Mouse (Mus musculus): ENCODE measurements around the gene Hcrt. TPM values are rescaled to one million over a fixed set of nuclear protein-coding genes. Genes with fewer than 3 reads are reported as not detected.

Hcrt gene
- polyA plus RNA-seq, 1 experiment: 0.36 TPM

DNA sequence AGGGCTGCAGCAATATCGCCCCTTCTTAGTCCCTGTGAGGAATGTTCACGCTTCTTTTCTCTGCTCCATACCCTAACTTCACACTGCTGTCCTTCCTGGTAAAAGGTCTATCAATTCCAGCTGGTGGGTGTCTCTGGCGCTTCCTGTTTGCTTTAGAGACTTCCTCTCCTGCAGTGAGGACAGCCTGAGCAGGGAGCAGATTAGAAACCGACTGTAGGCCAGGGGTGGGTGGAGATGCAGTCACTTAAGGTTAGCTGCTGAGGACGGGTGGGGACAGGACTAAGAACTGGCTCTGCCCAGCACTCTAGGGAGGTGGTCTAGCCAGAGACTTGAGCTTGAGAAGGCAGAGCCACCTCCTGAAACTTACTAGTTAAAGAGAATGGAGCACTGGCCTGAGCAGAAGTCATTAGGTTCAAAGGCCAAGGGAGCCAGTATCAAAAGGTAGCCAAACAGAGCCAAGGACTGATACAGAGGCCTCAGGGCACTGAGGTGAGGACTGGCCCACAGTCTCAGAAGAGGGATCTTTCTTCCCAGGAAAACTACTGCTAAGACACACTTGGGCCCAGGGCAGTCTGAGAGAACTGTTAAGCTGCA is 37.7 kb downstream of the Hcrt start:
- Histone ChIP-seq H3K4me1 (ENCODE audit: control insufficient read depth, insufficient read depth, low read length) (peaks cover 4% of the 10 kb centered on the region; the same call in 1 of the 2 replicates), H3K4me3 (ENCODE audit: control insufficient read depth, low read depth, low read length) (no peak overlapping the region), H3K36me3 (ENCODE audit: control insufficient read depth, insufficient read depth, low read length) (no peaks in the 10 kb centered on the region), H3K27me3 (ENCODE audit: control insufficient read depth, insufficient read depth, low read length) (no peaks in the 10 kb centered on the region), H3K27ac (ENCODE audit: control insufficient read depth, insufficient read depth, low read depth, low read length) (peak overlapping the region; percentile 52)
- no peak for TF ChIP-seq CTCF (IDR thresholded peaks at IDR 0.05; ENCODE audit: control insufficient read depth, insufficient read depth, insufficient replicate concordance, low read depth, low read length)
- no peak for TF ChIP-seq POLR2A (IDR thresholded peaks at IDR 0.05; ENCODE audit: control insufficient read depth, low read depth, low read length)

DNA sequence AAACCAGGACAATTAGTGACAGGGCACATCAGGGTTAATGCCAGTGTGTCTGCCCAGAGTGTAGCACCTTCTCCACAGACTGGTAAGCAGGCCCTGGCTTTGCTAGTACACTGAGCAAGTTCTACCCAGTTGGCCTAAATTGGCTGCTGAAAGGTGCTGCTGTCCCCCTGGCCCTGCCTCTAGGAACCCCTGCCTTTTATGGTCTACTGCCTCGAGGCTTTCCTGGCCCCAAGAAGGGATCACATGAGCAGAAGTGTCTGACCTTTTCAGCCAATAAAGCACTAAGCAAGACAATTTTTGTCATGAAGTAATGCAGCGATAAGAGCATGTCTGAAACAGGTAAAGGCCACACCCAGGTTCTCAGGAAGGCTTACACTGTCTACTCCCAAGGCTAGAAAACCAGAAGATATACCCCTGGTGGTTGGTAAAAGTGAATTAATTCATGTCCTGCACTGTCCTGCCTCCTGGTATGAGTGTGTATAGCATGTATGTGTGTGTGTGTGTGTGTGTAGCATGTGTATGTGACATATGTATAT is 40.2 kb downstream of the Hcrt start:
- TF ChIP-seq CTCF (IDR thresholded peaks at IDR 0.05; ENCODE audit: control insufficient read depth, insufficient read depth, insufficient replicate concordance, low read depth, low read length) (no peak), POLR2A (IDR thresholded peaks at IDR 0.05; ENCODE audit: control insufficient read depth, low read depth, low read length) (no peak)
- no peaks in the 10 kb centered on the region for H3K36me3 ChIP-seq (ENCODE audit: control insufficient read depth, insufficient read depth, low read length)
- peak overlapping the region; percentile 42; the same call in 1 of the 2 replicates for H3K27ac ChIP-seq (ENCODE audit: control insufficient read depth, insufficient read depth, low read depth, low read length)
- peaks cover 4% of the 10 kb centered on the region; the same call in 1 of the 2 replicates for H3K4me1 ChIP-seq (ENCODE audit: control insufficient read depth, insufficient read depth, low read length)
- no peak overlapping the region for H3K4me3 ChIP-seq (ENCODE audit: control insufficient read depth, low read depth, low read length)
- no peaks in the 10 kb centered on the region for H3K27me3 ChIP-seq (ENCODE audit: control insufficient read depth, insufficient read depth, low read length)

DNA sequence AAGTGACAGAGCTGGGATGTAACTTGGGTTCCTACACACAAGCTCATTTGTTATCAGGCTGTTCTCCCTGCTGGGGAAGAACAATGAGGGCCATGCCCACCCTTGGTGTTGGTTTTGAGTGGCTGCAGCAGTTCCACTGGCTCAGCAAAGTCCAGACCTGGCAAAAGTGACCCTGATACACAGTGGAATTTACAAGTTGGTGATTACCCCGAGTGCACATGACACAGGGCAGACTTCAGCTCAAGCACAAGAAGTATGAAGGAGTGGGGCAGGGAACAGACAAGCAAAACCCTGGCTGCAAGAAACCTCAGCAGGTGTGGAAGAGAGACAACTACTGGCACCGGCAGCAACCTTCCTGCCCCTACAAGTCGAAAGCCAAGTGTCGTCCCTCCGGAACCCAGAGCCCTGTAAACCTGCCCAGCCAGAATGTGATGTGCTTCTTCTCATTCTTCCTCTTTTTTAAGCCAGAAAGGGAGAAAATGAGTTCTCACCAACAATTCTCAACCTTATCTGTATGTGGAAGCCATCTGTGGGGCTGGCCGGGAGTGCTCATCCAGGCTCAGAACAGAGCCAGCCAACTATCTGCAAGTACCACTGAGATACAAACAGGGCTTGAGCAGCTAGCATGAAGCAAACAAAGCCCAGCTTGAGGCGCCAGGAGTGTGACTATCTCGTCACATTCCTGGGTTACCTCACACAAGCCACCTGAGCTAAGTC is 40.8 kb downstream of the Hcrt start:
- TF ChIP-seq POLR2A (IDR thresholded peaks at IDR 0.05; ENCODE audit: control insufficient read depth, low read depth, low read length) (no peak), CTCF (IDR thresholded peaks at IDR 0.05; ENCODE audit: control insufficient read depth, insufficient read depth, insufficient replicate concordance, low read depth, low read length) (no peak)
- peaks cover 4% of the 10 kb centered on the region; the same call in 1 of the 2 replicates for H3K4me1 ChIP-seq (ENCODE audit: control insufficient read depth, insufficient read depth, low read length)
- H3K36me3 ChIP-seq (ENCODE audit: control insufficient read depth, insufficient read depth, low read length): no peaks in the 10 kb centered on the region
- no peaks in the 10 kb centered on the region for H3K27me3 ChIP-seq (ENCODE audit: control insufficient read depth, insufficient read depth, low read length)
- no peak overlapping the region for H3K4me3 ChIP-seq (ENCODE audit: control insufficient read depth, low read depth, low read length)
- H3K27ac ChIP-seq (ENCODE audit: control insufficient read depth, insufficient read depth, low read depth, low read length): peak overlapping the region; percentile 42

DNA sequence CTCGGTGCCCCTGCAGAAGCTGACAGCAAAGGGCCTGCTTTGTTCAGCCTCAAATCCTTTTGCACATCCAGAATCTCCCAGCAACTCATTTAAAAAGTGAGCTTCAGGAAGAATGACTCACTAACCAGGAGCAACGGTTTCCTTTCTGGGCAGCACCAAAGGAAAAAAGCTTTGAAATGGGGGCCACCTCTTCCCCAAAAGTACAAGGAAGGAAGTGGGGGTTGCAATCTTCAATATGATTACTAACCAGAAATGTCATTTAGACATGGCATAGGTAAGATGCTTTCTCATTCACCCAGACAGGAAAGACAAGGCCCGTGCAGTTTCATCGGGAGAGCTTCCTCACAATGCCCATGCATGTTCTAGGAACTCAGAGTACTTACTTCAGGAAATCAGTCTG is 41.5 kb downstream of the Hcrt start:
- peak overlapping the region; percentile 22; the same call in 1 of the 2 replicates for H3K27ac ChIP-seq (ENCODE audit: control insufficient read depth, insufficient read depth, low read depth, low read length)
- no peaks in the 10 kb centered on the region for H3K27me3 ChIP-seq (ENCODE audit: control insufficient read depth, insufficient read depth, low read length)
- TF ChIP-seq POLR2A (IDR thresholded peaks at IDR 0.05; ENCODE audit: control insufficient read depth, low read depth, low read length): no peak
- no peak for TF ChIP-seq CTCF (IDR thresholded peaks at IDR 0.05; ENCODE audit: control insufficient read depth, insufficient read depth, insufficient replicate concordance, low read depth, low read length)
- H3K36me3 ChIP-seq (ENCODE audit: control insufficient read depth, insufficient read depth, low read length): no peaks in the 10 kb centered on the region
- no peak overlapping the region for H3K4me3 ChIP-seq (ENCODE audit: control insufficient read depth, low read depth, low read length)
- H3K4me1 ChIP-seq (ENCODE audit: control insufficient read depth, insufficient read depth, low read length): peaks cover 4% of the 10 kb centered on the region; the same call in 1 of the 2 replicates

DNA sequence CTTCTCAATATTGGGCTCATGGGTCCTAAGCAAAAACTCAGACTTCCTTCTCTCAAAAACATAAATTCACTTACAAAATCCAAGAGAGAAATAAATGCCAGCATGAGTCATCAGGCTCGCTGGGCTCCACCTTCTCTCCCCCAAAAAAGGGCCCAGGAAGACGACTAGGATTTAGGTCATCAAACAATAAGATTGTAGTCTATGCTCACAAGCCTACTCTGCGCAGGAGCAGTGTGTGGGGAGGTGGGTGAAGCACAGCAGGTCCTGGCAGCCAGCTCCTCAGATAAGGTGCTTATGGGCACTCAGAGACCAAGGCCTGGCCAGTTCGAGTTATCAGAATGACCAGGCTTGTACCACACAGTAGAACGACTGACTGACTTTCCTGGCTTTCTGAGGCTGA is 42.4 kb downstream of the Hcrt start:
- Histone ChIP-seq H3K27ac (ENCODE audit: control insufficient read depth, insufficient read depth, low read depth, low read length) (peak overlapping the region; percentile 9; the same call in 1 of the 2 replicates), H3K36me3 (ENCODE audit: control insufficient read depth, insufficient read depth, low read length) (no peaks in the 10 kb centered on the region), H3K4me3 (ENCODE audit: control insufficient read depth, low read depth, low read length) (no peak overlapping the region), H3K27me3 (ENCODE audit: control insufficient read depth, insufficient read depth, low read length) (no peaks in the 10 kb centered on the region), H3K4me1 (ENCODE audit: control insufficient read depth, insufficient read depth, low read length) (peaks cover 3% of the 10 kb centered on the region; the same call in 1 of the 2 replicates)
- TF ChIP-seq POLR2A (IDR thresholded peaks at IDR 0.05; ENCODE audit: control insufficient read depth, low read depth, low read length): no peak; the same call in 1 of the 2 replicates
- no peak for TF ChIP-seq CTCF (IDR thresholded peaks at IDR 0.05; ENCODE audit: control insufficient read depth, insufficient read depth, insufficient replicate concordance, low read depth, low read length)

DNA sequence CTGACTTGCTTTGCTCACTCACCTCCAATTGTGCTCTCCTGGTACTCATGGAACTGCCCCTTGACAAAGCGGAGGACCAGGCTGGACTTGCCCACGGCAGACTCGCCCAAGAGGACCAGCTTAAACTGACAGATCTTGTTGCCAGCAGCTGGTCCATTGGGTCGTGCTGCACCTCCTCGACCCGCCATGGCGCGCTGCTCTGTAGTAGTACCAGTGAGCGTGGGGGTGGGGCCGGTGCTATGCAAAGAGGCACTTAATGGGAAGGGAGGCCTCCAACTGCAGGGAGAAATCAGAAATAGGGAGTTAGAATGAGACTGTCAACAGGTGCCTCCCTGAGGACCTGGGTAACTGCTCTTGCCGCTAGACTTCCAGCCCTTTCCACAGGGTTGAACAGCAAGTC is 42.8 kb downstream of the Hcrt start:
- H3K4me3 ChIP-seq (ENCODE audit: control insufficient read depth, low read depth, low read length): no peak overlapping the region
- no peaks in the 10 kb centered on the region for H3K36me3 ChIP-seq (ENCODE audit: control insufficient read depth, insufficient read depth, low read length)
- no peak overlapping the region for H3K27ac ChIP-seq (ENCODE audit: control insufficient read depth, insufficient read depth, low read depth, low read length)
- peaks cover 2% of the 10 kb centered on the region; the same call in 1 of the 2 replicates for H3K4me1 ChIP-seq (ENCODE audit: control insufficient read depth, insufficient read depth, low read length)
- no peaks in the 10 kb centered on the region for H3K27me3 ChIP-seq (ENCODE audit: control insufficient read depth, insufficient read depth, low read length)
- TF ChIP-seq CTCF (IDR thresholded peaks at IDR 0.05; ENCODE audit: control insufficient read depth, insufficient read depth, insufficient replicate concordance, low read depth, low read length) (no peak), POLR2A (IDR thresholded peaks at IDR 0.05; ENCODE audit: control insufficient read depth, low read depth, low read length) (no peak)

DNA sequence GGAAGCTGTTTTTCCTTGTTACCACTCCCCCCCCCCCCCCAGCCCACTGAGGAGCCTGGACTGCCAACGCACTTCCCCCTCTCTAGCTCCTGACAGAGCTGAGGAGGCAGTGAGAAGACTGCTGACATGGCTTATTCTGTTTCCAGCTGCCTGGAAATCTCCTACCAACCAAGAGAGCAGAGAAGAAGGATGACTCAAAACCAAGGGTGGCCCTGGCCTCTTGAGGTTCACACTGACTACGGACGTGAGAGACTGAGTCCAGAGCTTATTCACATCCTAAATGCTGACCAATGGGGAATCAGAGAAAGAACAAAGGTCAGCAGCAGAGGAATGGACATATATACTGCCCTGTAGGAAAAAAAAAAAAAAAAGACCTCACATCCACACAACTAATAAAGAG is 43.4 kb downstream of the Hcrt start:
- H3K4me1 ChIP-seq (ENCODE audit: control insufficient read depth, insufficient read depth, low read length): peaks cover 4% of the 10 kb centered on the region; the same call in 1 of the 2 replicates
- H3K4me3 ChIP-seq (ENCODE audit: control insufficient read depth, low read depth, low read length): no peak overlapping the region
- H3K27ac ChIP-seq (ENCODE audit: control insufficient read depth, insufficient read depth, low read depth, low read length): no peak overlapping the region
- no peaks in the 10 kb centered on the region for H3K27me3 ChIP-seq (ENCODE audit: control insufficient read depth, insufficient read depth, low read length)
- no peaks in the 10 kb centered on the region for H3K36me3 ChIP-seq (ENCODE audit: control insufficient read depth, insufficient read depth, low read length)
- TF ChIP-seq CTCF (IDR thresholded peaks at IDR 0.05; ENCODE audit: control insufficient read depth, insufficient read depth, insufficient replicate concordance, low read depth, low read length) (no peak), POLR2A (IDR thresholded peaks at IDR 0.05; ENCODE audit: control insufficient read depth, low read depth, low read length) (no peak)

Measured in testis, adult 2 months (tissue).